Mouse (Mus musculus): ENCODE data around the gene Bola3.

Bola3 gene

DNA sequence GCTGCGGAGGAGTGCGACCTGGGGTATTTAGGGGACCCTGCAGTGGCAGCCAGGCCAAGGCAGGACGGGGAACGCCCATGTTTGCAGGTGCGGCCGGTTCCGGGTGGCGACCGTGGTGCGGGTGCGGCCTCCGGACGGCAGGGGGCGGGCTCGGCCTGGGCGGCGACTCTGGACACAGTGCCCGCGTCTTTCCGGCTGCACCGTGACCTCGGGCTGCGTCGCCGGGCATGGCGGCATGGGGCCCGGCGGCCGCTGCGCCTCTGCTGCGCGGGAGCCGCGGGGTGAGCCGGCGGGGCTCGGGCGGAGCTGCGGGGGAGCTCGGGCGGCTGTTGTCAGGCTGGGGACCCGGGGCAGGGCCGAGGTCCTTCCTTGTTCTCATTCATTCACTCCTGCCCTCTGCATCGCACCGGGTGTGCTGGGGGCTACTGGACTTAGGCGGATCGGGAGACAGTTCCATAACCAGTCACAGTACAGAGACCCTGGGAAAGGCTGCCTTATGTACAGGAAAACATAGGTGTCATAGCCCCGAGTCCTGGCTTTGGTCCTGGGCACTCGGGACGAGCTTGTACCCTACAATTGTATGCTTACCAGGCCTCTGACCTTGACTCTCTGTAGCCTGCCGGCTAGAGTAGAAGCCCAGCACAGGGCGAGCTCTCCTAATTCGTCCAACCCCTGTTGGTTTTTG lies 469 bp downstream of the Bola3 start:
- peak; percentile 98 for DNase-seq

DNA sequence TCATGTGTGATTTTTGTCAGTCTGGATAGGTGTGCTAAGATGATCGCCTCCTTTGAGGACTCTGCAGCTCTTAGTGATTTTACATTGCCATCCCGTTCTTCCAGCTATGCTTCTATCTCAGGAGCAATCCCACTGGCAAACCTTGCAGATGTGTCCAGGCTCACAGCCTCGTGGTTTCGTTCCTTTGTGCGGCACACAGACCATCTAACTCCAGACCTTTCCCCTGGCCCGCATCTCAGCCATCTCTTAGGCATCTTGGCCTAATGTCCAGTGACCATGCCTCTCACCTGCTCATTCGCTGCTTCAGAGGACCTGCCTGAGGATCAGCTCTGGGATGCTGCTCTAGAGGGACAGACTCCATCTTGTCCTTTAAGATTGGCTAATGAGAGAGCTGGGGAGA lies 1.2 kb downstream of the Bola3 start:
- DNase-seq, result no peak

DNA sequence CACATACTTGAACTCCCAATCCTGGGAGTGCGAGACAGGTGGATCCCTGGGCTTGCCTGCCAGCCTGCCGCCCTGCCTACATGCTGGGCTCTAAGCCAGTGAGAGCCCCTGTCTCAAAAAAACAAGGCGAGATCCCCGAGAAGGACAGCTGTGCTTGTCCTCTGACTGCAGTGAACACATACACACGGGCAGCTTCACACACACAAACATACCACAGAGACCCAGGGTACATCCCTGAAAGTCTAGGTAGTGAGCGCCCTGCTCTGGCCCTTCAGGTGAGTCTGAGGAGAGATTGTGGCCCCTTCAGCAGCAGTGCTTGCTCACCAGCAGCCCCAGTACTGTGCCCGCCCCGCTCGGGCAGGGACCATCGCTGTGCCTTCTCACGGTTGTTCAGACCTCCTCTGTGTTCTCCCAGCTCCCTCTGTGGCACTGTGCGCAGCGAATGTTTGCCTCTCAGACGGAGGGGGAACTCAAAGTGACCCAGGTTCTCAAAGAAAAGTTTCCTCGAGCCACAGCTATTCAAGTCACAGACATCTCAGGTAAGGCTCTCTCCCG lies 2.0 kb downstream of the Bola3 start:
- no peak for DNase-seq

DNA sequence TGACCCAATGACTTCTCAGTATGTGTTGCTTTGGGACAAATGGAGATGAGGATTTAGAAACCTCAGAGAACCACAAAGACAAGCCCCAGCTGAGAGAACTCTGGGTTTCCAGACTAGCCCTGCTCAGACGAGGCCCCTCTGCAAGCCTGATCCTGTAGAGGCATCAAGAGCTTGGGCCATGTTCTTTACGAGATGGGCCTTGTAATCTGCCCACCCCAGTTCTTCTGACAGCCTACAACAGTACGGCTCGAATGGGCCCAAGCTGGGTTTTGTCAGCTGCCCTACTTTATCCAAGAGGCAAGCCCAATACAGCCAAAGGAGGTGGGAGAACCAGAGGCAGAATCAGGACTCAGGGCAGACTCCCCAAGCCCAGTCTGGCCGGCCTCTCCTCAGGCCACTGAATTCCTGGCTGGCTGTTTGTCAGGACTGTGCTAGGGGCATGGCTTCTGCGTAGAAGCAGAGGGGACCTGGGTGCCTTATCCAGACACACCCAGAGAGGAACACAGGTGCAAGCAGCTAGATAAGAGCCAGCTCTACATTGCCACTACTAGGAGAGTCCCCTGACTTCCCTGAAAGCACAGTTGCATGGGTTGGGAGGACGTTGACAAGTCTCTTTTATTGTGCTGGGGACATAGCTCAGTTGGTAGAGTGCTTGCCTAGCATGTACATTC lies 2.7 kb downstream of the Bola3 start:
- no peak for DNase-seq

DNA sequence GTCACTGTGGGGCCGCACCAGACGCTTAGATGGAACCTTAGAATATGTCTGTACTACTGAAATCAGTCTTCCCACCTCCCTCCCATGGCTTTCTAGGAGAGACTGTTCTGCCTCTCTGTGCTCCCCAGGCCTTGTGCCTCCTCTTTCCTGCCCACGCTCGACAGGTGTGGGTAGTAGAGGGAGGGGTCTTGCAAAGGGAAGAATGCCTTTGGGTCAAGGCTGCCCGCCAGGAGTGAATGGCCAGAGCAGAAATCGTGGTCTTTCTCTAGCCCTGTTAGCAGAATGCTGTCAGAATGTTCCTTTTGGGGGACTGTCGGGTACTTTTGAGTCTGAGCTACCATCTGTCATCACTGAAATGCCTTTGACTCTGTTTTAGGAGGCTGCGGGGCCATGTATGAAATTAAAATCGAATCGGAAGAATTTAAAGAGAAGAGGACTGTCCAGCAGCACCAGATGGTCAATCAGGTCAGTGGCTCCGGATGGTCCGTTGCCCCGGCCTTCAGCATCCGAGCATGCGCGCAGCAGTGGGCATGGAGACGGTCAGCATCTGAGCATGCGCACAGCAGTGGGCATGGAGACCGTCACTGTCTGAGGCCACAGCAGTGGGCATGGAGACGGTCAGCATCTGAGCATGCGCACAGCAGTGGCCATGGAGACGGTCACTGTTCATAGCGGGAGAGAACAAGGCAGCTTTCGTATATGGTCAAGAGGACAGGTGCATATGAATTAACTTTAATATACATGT lies 3.9 kb downstream of the Bola3 start:
- no peak for DNase-seq

DNA sequence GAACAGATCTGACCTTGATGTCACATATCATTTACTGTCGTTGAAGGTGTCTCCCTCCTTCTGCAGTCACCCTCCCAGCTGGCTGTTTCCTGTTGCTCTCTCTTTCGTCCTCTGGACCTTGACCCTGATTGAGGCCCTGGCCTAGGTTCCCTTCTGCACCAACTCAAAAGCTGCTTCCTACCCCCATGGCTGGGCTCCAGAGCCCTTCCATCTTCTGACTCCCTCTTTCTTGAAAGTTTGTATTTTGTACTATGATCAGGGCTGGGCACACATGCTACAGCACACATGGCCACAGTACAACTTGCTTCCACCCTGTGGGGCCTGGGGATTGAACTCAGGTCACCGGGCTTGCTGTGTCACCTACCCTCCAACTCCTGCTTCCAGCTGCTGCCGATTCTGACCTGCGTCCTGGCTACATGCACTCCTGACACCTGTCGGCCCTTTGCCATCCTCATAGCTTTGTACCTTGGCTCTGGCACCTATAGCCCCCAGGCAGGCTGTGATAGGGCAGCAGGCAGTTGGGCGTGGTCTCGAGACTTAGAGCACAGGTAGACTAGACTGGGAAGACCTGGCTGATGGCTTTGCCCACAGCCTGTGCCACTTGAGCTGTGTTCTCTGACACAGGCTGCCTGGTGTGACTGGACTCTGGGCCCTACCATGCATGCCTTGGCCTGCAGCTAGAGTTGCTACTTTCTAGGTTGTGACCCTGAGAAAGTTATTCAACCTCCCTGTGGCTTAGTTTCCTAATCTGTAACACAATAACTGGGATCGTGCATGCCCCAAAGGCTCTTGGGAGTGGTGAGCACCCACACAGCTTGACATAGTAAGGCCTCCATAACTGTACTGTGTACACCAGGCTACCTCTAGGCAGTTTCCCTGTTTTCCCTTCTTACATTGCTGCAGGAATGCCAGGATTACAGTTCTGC lies 6.2 kb downstream of the Bola3 start:
- no peak for DNase-seq

DNA sequence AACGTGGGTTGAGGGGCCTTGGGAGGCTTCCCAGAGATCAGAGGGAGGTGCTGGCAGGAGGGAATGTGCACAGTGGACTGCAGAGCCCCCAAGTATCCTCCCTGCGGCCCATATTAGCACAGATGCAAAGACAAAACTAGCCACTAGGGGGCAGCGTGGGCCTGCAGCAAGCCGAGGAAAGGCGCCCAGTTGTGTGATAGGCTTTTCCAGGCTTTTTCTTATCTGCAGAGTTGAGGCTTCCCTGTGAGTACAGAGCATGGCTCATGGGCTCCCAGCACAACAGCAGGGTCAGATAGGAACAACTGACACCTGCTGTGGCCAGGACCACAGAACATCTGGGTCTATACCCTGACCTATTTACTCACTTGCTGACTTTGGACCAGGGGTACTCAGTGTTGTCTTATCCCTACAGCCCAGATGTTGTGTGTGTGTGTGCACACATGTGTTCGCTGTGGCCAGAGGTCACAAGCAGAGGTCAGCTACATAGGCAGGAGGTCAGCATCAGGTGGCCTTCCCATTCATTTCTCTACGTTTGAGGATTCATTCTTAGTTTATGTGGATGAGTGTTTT lies 7.7 kb downstream of the Bola3 start:
- peak; percentile 95 for DNase-seq

DNA sequence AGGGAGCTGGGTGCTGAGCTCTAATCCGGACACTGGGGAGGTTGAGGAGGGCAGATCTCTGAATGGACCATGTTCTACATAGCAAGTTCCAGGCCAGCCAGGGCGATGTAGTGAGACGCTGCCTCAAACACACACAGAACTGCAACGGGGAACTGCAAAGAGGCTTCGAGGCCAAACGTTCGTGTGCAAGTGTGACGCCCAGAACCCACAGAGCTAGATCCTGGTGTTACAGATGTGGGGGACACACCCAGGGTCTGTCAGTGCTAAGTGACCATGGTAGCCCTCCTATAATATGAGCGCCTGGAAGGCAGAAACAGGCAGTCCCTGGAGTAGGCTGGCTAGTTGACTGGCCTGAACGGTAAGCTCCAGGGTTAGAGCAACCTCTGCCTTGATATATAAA lies 8.5 kb downstream of the Bola3 start:
- DNase-seq, result no peak

DNA sequence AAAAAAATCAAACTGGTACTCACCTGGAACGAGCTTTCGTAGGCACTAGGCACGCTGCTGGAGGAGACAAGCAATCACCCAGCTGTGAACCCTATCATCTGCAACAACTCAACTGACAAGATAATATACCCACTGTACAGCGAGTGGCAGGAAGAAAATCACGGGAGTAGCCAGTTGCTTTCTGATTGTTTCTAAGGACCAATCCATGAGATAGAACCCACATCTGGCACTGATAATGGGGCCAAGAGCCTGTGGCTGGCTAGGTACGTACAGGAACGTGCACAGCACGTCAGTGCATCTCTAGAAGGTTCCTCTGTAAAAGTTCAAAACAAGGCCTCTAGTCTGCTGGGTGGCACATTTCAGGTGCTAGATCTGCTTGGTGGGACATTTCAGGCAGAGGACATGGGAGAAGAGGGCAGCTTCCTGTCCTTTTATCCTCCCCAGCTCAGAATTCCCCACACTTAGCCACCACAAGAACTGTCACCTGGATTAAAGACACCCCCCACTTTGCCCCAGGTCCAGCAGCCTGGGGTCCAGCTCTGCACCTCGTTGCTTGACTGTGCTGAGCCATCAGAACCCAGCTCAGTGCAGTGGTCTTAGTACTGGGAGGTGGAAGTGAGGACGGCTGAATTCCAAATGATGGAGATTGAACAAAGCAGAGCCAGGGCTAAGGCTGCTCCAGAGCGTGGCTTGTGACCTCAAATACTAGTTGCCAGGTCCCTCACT lies 12.7 kb downstream of the Bola3 start:
- DNase-seq, result no peak

DNA sequence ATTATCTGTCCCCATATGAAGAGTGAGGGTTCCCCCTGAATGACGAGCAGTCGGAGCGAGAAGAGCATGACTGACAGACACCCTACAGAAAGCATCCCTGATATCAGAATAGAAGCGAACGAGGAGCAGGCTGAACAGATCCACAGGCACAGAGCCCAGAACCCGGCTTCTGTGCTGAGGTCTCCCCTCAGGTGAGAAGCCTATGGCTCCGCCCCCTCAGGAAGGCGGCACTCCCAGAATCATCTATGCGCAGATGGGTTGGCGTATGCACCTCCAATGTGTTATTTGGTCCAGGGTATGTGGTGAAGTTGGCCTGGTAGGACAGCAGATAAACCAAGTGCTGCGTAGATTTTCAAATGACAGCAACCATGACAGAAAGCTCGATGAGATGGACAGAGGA lies 14.1 kb downstream of the Bola3 start:
- no peak for DNase-seq

DNA sequence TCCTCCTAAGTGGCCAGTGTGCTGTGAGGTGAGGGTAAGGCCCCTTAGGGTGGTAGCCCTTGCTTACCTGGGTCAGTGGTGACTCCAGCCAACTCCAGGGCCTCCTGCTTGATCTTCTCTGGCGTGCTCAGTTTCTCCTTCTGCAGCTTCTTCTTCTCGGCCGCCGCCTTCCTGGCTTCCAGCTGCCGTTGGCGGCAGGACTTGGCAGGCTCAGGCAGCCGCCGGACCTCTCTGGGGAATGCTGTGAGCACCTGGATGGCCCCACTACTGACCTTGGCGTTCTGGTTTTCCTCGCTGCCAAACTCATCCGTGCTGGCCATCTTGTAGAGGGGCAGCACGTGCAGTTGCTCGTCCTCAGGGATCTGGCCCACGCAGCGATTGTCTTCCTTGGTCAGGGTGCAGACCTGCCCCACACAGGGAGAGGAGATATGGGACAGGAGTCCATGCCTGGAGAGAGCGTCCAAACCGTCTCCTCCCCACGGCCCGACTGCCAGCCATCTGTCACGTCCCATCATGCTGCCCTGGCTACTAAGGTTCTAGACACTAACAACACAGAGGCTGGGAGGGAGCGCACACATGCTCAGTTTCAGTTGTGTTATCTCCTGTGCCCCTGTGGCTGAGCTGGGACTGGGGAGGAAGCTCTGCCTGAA lies 21.5 kb downstream of the Bola3 start:
- peak; percentile 82 for DNase-seq

DNA sequence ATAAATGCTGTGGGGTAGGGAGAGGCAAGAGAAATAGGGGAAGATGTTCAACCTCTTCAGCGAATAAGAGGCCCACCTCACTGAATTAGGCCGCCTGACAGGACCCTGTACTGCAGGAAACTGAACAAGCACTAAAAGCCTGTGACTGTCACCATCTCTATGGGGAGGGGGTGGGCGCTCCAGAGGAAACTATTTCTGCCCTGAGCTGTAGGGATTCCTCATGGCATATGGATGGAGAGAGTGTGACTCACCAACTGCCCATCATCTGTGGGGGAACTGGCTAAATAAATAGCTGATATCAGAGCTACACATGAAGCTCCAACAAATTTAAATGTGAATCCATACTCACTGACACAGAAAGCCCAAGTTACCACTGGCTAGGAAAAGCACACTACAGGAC lies 22.4 kb downstream of the Bola3 start:
- DNase-seq, result no peak

DNA sequence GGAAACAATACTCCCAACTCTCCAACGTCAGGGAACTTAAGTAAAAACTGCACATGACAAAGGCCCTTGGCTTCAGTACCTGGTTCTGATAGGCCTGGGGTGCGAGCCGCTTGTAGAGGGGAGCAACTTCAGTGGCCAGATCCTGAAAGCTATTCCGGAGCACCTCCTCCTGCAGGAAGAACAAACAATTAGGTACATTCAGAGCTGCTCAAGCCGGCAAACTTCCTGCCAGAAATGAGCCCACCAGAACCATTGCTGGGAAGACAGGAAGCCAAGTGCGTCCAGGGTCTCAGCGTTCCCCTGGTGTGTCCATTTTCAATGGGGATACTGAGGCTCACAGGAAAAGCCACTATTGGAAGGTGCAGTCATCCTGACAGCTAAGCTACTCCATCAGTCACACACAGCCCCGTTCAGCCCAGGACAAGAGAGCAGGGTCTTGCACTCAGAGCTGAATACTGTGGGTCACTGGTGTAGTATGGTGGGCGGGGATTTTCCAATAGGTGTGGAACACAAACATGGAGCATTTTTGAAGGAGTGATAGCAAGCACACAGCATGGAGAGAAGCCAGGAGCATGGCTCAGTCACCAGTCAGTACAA lies 24.9 kb downstream of the Bola3 start:
- peak; percentile 92 for DNase-seq

DNA sequence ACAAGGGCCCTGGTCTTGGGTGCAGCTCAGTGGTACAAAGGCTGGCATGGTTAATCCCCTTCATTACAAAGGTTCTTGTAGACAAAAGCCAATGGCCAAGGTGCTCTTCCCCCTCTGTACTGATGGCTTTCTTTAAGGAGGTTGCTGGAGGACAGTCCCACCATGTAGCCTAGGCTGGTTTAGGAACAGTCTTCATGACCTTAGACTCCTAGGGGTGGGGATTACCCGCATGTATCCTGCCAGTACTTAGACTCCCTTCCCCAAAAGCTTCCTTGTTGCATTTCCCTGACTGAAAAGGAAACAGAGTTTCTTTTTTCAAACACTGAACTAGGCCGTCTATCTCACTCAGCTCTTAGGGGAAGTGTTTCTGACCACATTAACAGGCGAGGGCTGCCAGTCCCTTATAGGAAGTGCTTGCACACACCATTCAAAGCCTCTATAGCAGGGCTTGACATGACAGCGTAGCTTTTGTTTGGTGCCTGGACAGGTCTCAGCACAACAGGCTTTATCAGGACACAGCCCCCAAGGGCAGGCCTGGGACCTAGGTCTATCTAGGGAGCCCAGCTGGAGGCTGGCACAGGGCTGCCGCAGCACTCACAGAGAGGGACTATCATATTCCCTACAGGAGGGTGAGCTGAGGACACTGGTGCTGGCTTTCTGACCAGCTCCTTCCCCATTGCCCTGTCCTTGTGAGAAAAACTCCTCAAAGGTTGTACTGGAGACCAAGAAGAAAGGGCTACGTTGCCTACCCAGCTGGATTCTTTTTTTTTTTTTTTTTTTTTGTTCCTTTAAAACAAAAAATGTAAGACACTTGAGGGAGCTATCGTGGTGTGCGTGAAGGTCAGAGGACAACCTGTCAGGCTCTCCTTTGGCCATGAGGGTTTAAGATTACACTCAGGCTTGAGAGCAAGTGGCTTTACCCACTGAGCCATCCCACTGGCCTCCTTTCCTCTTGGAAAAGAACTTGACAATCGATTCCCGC lies 32.9 kb downstream of the Bola3 start:
- DNase-seq, result peak; percentile 97

DNA sequence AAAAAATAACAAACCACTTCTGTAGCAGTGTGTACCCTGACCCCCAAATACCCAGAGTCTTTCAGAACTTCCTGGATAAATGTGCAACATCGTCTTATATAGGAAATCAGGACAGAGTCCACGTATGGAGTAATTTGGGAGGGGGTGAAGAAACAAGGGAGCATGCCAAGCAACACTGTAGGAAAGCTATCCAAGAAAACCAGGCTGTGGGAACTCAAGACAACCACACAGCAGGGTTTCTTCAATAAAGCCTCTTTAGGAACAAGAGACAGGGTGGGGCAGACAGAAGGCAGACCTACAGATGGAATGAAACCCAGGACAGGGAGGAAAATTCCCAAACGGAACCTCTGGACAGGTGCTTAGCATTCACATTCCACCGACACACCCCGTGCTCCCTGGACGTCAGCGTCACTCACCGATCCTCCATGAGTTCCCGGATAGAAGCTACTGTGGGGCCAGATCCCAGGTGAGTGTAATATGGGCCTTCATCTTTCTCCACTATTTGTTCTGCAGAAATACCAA lies 36.7 kb downstream of the Bola3 start:
- no peak for DNase-seq

DNA sequence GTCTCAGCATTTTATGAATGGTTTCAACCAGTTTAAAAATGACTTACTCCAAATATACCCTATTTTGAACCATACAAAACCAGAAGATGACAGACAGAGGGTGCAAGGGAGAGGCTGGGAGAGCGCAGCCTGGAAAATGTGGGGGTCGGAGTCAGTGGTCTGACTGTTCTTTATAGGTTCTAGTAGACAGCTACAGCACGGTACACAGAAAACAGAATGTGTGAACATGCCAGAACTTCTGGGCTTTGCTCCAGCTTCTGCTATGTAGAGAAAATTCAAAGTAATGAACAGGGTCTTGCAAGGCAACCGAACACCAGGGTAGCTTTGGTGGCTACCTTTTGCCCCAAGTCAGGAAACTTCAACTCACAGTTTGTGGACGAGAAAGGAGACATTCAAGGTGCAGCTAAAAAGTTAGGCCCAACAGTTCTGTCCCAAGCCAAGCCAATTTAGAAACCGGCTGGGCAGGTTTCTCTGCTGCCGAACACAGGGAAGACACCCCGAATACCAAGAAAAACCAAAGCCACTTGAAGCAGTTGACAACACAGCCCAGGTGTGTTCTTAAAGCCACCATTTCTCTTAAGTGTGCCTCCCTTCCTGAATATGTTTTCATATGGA lies 43.3 kb downstream of the Bola3 start:
- no peak for DNase-seq

DNA sequence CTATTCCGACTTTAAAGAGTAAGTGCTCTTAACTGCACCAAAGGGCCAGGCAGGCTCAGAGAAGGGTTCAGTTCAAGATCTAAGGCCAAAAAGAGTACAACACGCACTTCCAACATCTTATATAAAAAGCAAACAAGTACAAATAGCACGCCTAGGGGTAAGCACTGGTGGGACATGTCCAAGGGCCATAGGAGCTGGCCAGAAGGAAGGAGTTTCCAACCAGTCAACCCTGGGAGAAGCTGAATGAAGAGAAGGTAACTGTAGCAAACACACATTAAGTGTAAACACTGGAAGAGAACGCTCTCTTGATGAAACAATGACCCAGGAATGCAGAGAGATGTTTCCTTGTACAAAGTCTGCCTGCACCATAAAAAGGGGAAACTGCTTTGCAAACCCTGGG lies 45.2 kb downstream of the Bola3 start:
- DNase-seq, result no peak

DNA sequence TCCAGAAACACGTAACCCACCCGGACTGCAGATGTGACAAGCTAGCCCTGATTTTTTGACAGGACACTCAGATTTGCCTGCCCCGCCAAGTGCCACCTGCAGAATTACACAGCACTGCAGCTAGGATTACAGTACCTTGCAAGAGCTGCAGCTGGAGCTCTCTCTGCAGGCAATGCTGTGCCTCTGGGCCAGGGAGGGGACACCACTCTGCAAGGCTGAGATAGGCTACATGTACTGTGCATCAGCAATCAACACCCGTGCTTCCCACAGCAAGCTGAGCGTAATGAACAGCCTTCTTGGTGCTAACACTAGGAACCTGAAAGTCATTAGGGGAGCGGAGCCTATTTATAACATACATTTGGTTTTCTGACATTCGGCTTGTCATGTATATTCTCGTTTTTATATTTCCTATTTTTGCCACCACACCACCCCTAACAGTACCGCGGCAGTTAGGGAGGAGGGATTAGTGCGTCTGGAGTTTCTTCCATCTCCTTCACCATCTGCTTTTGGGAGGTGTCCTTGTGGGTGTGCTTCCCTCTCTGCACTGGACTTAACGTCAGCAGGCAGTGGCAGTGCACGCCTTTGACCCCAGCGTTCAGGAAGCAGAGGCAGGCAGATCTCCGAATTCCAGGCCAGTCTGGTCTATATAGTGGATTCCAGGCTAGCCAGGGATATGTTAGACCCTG lies 46.7 kb downstream of the Bola3 start:
- DNase-seq, result no peak

Data from heart, adult 11 months (tissue).